Mouse (Mus musculus) testis, postnatal 14 days (tissue): ENCODE data around the gene Kdelr1.

ENCODE experiments used
- DNase-seq: peaks from one replicate; pipeline ENCODE4 v3.0.0; 2021; ENCODE audit warnings: low spot score

Gene Kdelr1

GRCm38 (mm10) chr7:45872624-45873023 lies at the start of gene Kdelr1:
TSS of gene Kdelr1 (plus strand) at chr7:45872772.
- DNase-seq = peak; percentile 88

- no peak for DNase-seq
These were observed 48.0 kb upstream of the Kdelr1 start, which contains the start of gene Kcnj14 for GRCm38 (mm10) chr7:45824598-45824997. TSS of gene Kcnj14 (minus strand) at chr7:45824782.

- DNase-seq = no peak
These were observed 45.9 kb upstream of the Kdelr1 start for GRCm38 (mm10) chr7:45826631-45827030.

- peak; percentile 92 for DNase-seq
These were observed 42.0 kb upstream of the Kdelr1 start, which contains the start of gene Grwd1 for GRCm38 (mm10) chr7:45830427-45831127. TSS of gene Grwd1 (minus strand) at chr7:45830944.

- DNase-seq = no peak
These were observed 41.4 kb upstream of the Kdelr1 start for GRCm38 (mm10) chr7:45831128-45831525.

GRCm38 (mm10) chr7:45832428-45832827 lies 40.1 kb upstream of the Kdelr1 start:
- DNase-seq = no peak

GRCm38 (mm10) chr7:45833148-45833790 lies 39.3 kb upstream of the Kdelr1 start:
- no peak for DNase-seq

GRCm38 (mm10) chr7:45833924-45834323 lies 38.6 kb upstream of the Kdelr1 start:
- DNase-seq = no peak

GRCm38 (mm10) chr7:45842950-45843744 lies 29.4 kb upstream of the Kdelr1 start:
- no peak for DNase-seq

GRCm38 (mm10) chr7:45848447-45849027 lies 24.0 kb upstream of the Kdelr1 start:
- no peak for DNase-seq

GRCm38 (mm10) chr7:45850661-45851060 lies 21.9 kb upstream of the Kdelr1 start:
- no peak for DNase-seq

- no peak for DNase-seq
These were observed 19.5 kb upstream of the Kdelr1 start for GRCm38 (mm10) chr7:45853089-45853488.

- DNase-seq = peak; percentile 59
These were observed 15.3 kb upstream of the Kdelr1 start for GRCm38 (mm10) chr7:45856950-45857901.

GRCm38 (mm10) chr7:45859008-45859407 lies 13.6 kb upstream of the Kdelr1 start:
- DNase-seq = no peak

- DNase-seq = no peak
These were observed 9.8 kb upstream of the Kdelr1 start for GRCm38 (mm10) chr7:45862804-45863203.

GRCm38 (mm10) chr7:45864435-45864834 lies 8.1 kb upstream of the Kdelr1 start:
- no peak for DNase-seq

GRCm38 (mm10) chr7:45865925-45866910 lies 6.4 kb upstream of the Kdelr1 start:
- DNase-seq = peak; percentile 95

- no peak for DNase-seq
These were observed 4.7 kb upstream of the Kdelr1 start for GRCm38 (mm10) chr7:45867871-45868270.

GRCm38 (mm10) chr7:45869107-45869670 lies 3.4 kb upstream of the Kdelr1 start:
- DNase-seq = no peak

GRCm38 (mm10) chr7:45869787-45870186 lies 2.8 kb upstream of the Kdelr1 start:
- DNase-seq = no peak
